ENCODE assay signal across 11 mouse cellular contexts in the genomic region with DNA sequence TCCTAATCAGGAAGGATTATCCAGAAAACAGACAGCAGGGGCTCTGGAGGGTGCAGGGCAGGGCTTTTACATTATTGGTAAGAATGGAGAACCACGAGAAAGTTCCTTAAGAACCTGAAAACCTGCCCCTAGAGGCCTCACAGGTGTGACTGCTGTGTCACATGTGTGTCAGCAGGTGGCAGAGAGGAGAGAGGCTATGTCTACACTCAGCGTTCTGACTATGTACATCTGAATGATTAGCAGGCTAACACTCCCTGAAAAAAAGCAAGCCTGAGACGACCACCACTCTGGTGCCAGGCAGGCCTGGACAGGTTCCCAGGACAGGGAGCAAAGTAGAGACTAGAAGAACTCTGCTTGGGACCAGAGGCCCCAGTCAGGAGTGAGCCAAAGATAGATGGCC. TPM values are rescaled to one million over a fixed set of nuclear protein-coding genes. Genes with fewer than 3 reads are reported as not detected.
A peak's percentile ranks its signal among the peaks of the same experiment; 100 is the strongest.
DNase-seq lines count a peak whose midpoint lies in the region; ATAC-seq lines count a peak whose summit lies in the region.
"Had no signal": no experiment of that assay in that cellular context is flagged by ENCODE, and none has a peak within 500 bp of the region (broad histone marks: within the 10 kb centered on the region; RNA-seq: fewer than 3 reads in every experiment).

No protein-coding gene starts in this region.

- H3K4me1 ChIP-seq in hindbrain, embryonic 12.5 days = no peaks in the 10 kb centered on the region
- H3K4me1 ChIP-seq: lung, embryonic 15.5 days had no signal

- H3K4me2 ChIP-seq in hindbrain, embryonic 12.5 days (replicated peaks) = no peak overlapping the region
- H3K4me2 ChIP-seq: lung, embryonic 15.5 days had no signal

- H3K4me3 ChIP-seq in hindbrain, embryonic 12.5 days = no peak overlapping the region
- H3K4me3 ChIP-seq: layer of hippocampus, adult 2 months; lung, embryonic 15.5 days had no signal

- intact Hi-C loops in gastrocnemius, postnatal 36 days (cut with DNase I) = loop anchor here (5.0 kb wide), 1 partner anchor 166 kb away; a partner anchor contains a TSS

- ATAC-seq in megakaryocyte-erythroid progenitor cell, adult 5-6 weeks (replicated peaks; ENCODE audit: low FRiP score, low TSS enrichment, poor library complexity, severe bottlenecking) = no peak
- no peak for ATAC-seq in hindbrain, embryonic 12.5 days (ENCODE audit: low FRiP score)

- no peak overlapping the region for H3K9ac ChIP-seq in hindbrain, embryonic 12.5 days
- H3K9ac ChIP-seq: lung, embryonic 15.5 days had no signal

- H3K9me3 ChIP-seq in hindbrain, embryonic 12.5 days (replicated peaks) = no peaks in the 10 kb centered on the region
- H3K9me3 ChIP-seq: lung, embryonic 15.5 days had no signal

- H3K27me3 ChIP-seq in hindbrain, embryonic 12.5 days = no peaks in the 10 kb centered on the region
- H3K27me3 ChIP-seq: lung, embryonic 15.5 days had no signal

- no peaks in the 10 kb centered on the region for H3K36me3 ChIP-seq in hindbrain, embryonic 12.5 days
- H3K36me3 ChIP-seq: lung, embryonic 15.5 days had no signal

- 41% methylated on average over 3 of the region's 3 CpGs for WGBS in hindbrain, embryonic 12.5 days

- H3K27ac ChIP-seq in hindbrain, embryonic 12.5 days = no peak overlapping the region
- H3K27ac ChIP-seq: layer of hippocampus, adult 2 months; lung, embryonic 15.5 days had no signal

- peak; percentile 4 for DNase-seq in 3T3-L1 (ENCODE audit: low read depth, low spot score)
- DNase-seq in 416B (ENCODE audit: low read depth) = peak; percentile 27
- peak; percentile 9 for DNase-seq in embryo, embryonic 10.5 days (ENCODE audit: low spot score)
- DNase-seq in lung, postnatal 10 days = peak; percentile 11
- no peak for DNase-seq in gastrocnemius, postnatal 36 days

RNA-seq across cellular contexts. Expression of a gene that starts 23.8 kb away (rescaled TPM):
- total RNA-seq in megakaryocyte-erythroid progenitor cell, adult 5-6 weeks (2014; fragmentation: Nextera tagmentation) = not detected in 2 replicates
- total RNA-seq in megakaryocyte-erythroid progenitor cell, adult 5-6 weeks (2017) = not detected in 2 replicates
- not detected for total RNA-seq in gastrocnemius, postnatal 36 days (2021)
- not detected in 2 replicates for polyA plus RNA-seq in hindbrain, embryonic 12.5 days (2016; fragmentation: Nextera tagmentation; extraction: Ambion mirVana)
- total RNA-seq: gastrocnemius, postnatal 4 days; layer of hippocampus, adult 2 months had no signal
- polyA plus RNA-seq: cortical plate, adult 2 months; lung, embryonic 15.5 days had no signal

RNA-seq across cellular contexts. Expression of a gene that starts 49.3 kb away (rescaled TPM):
- 3.2 and 4.0 TPM in 2 replicates for total RNA-seq in megakaryocyte-erythroid progenitor cell, adult 5-6 weeks (2014; fragmentation: Nextera tagmentation)
- 3.6 and 9.3 TPM in 2 replicates for total RNA-seq in megakaryocyte-erythroid progenitor cell, adult 5-6 weeks (2017)
- 1 to 10 TPM; 2.2 to 2.6 TPM for total RNA-seq in gastrocnemius, postnatal 36 days (2021)
- polyA plus RNA-seq in hindbrain, embryonic 12.5 days (2016; fragmentation: Nextera tagmentation; extraction: Ambion mirVana) = 39.9 and 44.1 TPM in 2 replicates

Comparison
In these comparisons a context has a peak if more than half of its experiments do, and no peak if none do; other contexts are left out.
1. DNase-seq: peak in 3T3-L1 (single experiment), 416B (single experiment), embryo, embryonic 10.5 days (single experiment) and lung, postnatal 10 days (single experiment); none in gastrocnemius, postnatal 36 days (0 of 2).